Mouse (Mus musculus) liver, embryonic 11.5 days (tissue): ENCODE measurements at regions not wholly inside any gene's neighbourhood (a gene's known extent, or its start where the extent isn't known, plus 50 kb on each side); places are given as distances from the start of the nearest gene placed in this dataset.

ENCODE experiments used
- ATAC-seq: fragments of 200-750 bp; cut with Nextera tagmentation; replicated peaks from 2 replicates; pipeline ENCODE4 v1.8.0; 2017; ENCODE audit warnings: moderate number of reproducible peaks, mild to moderate bottlenecking, moderate TSS enrichment, moderate library complexity; ENCODE audit not compliant: low FRiP score
- DNase-seq: peaks from one replicate; pipeline ENCODE4 v3.0.0-alpha.2; 2017; ENCODE audit warnings: low spot score
- H3K27ac ChIP-seq: fragments of 300-500 bp; sonication (generic); 2 replicates; pipeline ENCODE4 v1.5.1; 2014; ENCODE audit warnings: mild to moderate bottlenecking, low read depth, low read length, control low read depth
- H3K27me3 ChIP-seq: fragments of 300-500 bp; sonication (generic); replicated peaks from 2 replicates; pipeline ENCODE4 v1.6.1; 2014; ENCODE audit warnings: low read length, mixed read lengths; ENCODE audit not compliant: control insufficient read depth, insufficient read depth
- H3K36me3 ChIP-seq: fragments of 300-500 bp; sonication (generic); 2 replicates; pipeline ENCODE4 v1.6.1; 2014; ENCODE audit warnings: mild to moderate bottlenecking, low read length, moderate library complexity, mixed read lengths; ENCODE audit not compliant: control insufficient read depth, insufficient read depth
- H3K4me1 ChIP-seq: fragments of 300-500 bp; sonication (generic); replicated peaks from 2 replicates; pipeline ENCODE4 v1.6.1; 2014; ENCODE audit warnings: low read length, mixed read lengths; ENCODE audit not compliant: control insufficient read depth, insufficient read depth
- H3K4me2 ChIP-seq: fragments of 300-500 bp; sonication (generic); 2 replicates; pipeline ENCODE4 v1.6.1; 2014; ENCODE audit warnings: mild to moderate bottlenecking, control low read depth, moderate library complexity
- H3K4me3 ChIP-seq: fragments of 300-500 bp; sonication (generic); 2 replicates; pipeline ENCODE4 v1.5.1; 2014; ENCODE audit warnings: low read depth, low read length, control low read depth
- H3K9ac ChIP-seq: fragments of 300-500 bp; sonication (generic); 2 replicates; pipeline ENCODE4 v1.6.1; 2014; ENCODE audit warnings: low read depth, low read length, control low read depth
- H3K9me3 ChIP-seq: fragments of 300-500 bp; sonication (generic); 2 replicates; pipeline ENCODE4 v1.6.1; 2016; ENCODE audit warnings: low read length, inconsistent platforms, mixed read lengths; ENCODE audit not compliant: control insufficient read depth
- WGBS: fragments of 180-500 bp; shearing (Covaris S2); extraction: QIAGEN DNeasy Blood & Tissue Kit; methylation state at CpG from one replicate; pipeline ENCODE4 v1.1.7; 2014; 5-methylcytosine and 5-hydroxymethylcytosine counted together

DNA sequence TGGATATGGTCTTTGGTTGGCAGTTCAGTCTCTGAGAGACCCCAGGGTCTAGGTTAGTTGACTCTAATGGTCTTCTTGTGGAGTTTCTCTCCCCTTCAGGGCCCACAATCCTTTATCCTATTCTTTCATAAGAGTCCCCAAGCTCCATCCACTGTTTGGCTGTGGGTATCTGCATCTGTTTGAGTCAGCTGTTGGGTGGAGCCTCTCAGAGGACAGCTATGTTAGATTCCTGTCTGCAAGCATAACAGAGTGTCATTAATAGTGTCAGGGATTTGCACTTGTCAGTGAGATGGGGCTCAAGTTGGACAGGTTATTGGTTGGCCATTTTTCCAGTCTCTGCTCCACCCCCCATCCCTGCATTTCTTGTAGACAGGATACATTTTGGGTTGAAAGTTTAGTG, 306.9 kb upstream of the Eif4g2 start:
- H3K36me3 ChIP-seq: no peaks in the 10 kb centered on the region
- DNase-seq (no peak), ATAC-seq (no peak)
- no peak overlapping the region for H3K4me3 ChIP-seq
- H3K4me1 ChIP-seq: no peaks in the 10 kb centered on the region
- H3K27ac ChIP-seq: no peak overlapping the region
- no peaks in the 10 kb centered on the region for H3K9me3 ChIP-seq
- H3K27me3 ChIP-seq: no peaks in the 10 kb centered on the region
- H3K4me2 ChIP-seq: no peak overlapping the region
- H3K9ac ChIP-seq: no peak overlapping the region

DNA sequence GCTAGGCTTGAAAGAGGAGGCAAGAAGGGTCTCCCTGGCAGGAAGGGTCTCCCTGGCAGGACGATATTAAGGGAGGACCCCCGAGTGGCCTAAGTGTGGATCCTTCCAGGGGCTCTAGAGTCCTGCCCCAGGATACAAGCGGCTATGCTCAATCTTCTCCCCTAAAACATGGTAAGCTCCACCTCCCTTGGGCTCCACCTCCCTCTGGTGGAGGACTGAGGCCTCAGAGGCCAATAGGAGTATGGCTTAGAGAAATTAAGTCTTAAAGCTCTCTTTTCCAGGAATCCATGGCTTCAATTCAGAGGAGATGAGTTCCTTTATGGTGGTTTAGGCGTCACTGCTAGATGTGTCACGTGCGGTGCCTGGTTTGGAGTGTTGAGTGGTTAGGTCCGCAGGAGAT, 291.7 kb upstream of the Eif4g2 start:
- Histone ChIP-seq H3K27ac (no peak overlapping the region), H3K36me3 (no peaks in the 10 kb centered on the region), H3K9me3 (no peaks in the 10 kb centered on the region), H3K4me2 (no peak overlapping the region), H3K4me3 (no peak overlapping the region), H3K27me3 (no peaks in the 10 kb centered on the region), H3K9ac (no peak overlapping the region), H3K4me1 (no peaks in the 10 kb centered on the region)
- ATAC-seq: no peak
- DNase-seq: no peak
- WGBS: 82% methylated on average over 7 of the region's 7 CpGs

DNA sequence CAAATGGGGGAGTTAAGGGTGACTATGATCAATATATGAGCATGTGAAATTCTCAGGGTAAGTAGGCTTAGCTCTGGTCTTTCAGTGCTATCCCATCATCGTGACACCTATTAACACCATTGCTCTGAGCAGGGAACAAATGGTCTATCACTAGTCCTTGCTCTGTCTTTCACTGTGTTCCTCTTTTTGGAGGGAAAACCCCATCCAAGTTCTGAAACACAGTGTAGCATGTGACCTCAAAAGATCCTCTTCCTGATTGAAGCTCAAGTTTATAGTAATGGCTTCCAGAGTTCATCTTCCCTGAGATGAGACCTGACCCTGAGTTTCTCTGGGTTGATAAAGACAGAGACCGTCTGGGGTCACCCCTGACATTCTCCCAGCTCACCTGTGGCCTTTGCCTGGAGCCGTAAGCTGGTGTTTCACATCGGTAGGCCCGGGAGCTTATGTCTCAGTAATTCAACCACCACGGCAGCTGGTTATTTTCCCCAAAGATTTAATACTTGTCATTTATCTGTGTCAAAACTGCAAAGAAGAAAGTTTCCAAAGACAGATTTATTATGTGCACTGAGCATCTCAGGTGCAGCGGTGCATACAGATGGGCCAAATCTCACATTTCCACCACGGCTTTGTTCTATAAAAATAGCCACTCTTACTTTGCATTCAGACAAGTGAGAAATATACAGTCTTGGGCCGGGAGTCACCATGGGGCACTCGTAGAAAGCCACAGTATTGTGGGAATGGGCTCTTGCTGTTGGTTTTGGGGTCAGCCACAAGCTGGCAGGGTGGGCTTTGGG, 290.7 kb upstream of the Eif4g2 start:
- Histone ChIP-seq H3K4me3 (no peak overlapping the region), H3K4me1 (no peaks in the 10 kb centered on the region), H3K36me3 (no peaks in the 10 kb centered on the region), H3K4me2 (no peak overlapping the region), H3K27me3 (no peaks in the 10 kb centered on the region), H3K9me3 (no peaks in the 10 kb centered on the region), H3K27ac (no peak overlapping the region), H3K9ac (no peak overlapping the region)
- DNase-seq: no peak
- WGBS: 77% methylated on average over 10 of the region's 10 CpGs
- ATAC-seq: no peak

DNA sequence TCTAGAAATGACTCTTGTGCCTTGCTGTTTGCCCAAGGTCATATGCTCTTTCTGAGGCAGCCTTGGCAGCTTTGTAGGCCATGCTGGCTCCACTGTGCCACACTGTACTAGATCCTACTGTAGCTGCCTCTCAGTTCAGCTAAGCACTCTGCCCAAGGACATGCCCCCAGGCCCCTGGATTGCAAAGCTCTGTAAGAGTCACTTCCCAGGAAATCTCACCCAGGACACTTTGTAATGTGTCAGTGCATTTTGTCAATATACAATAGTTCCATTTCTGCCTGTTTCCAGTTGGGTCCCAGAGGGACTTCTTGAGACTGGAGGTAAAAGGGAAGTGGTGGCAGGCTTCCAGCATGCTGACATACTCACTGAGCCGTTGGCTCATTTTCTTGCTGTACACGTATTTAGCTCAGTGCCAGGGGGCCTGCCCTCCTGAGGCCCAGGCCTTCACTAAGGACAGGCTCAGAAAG, 287.6 kb upstream of the Eif4g2 start:
- Histone ChIP-seq H3K4me3 (no peak overlapping the region), H3K27ac (no peak overlapping the region), H3K4me1 (no peaks in the 10 kb centered on the region), H3K27me3 (no peaks in the 10 kb centered on the region), H3K9ac (no peak overlapping the region), H3K36me3 (no peaks in the 10 kb centered on the region), H3K9me3 (no peaks in the 10 kb centered on the region), H3K4me2 (no peak overlapping the region)
- no peak for DNase-seq
- ATAC-seq: no peak
- 61% methylated on average over 2 of the region's 2 CpGs for WGBS

DNA sequence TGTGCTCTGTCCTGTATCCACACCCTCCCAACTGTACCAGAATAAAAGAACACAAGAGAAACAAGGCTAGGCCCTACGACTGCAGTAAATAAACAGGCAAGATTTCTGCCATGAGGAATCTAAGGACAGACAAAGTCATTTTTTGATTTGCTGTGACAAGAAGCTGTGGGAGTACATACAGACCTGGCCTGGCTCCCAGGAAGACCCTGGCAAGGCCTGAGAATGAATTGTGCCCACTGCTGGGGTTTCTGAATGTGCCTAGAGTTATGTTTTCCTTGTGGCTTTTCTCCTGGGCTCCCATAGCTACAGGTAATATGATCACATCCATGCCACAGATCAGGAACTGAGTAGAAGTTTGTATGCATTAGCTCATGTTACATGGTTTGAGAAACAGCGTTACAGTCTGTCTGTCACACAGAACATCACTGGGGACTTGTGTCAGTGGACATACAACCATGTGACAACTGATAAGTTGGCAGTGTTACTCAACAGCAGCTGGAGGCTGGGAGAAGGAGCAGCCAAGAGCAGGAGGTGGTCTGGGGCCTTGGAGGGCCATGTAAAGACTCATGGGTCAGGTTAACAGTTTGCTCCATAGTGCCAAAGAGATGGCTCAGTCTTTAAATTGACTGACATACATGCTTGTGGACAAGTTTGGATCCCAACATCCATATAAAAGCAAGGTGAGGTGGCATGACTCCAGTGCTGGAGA, 285.6 kb upstream of the Eif4g2 start:
- DNase-seq (no peak), ATAC-seq (no peak)
- 69% methylated on average over 2 of the region's 2 CpGs for WGBS

DNA sequence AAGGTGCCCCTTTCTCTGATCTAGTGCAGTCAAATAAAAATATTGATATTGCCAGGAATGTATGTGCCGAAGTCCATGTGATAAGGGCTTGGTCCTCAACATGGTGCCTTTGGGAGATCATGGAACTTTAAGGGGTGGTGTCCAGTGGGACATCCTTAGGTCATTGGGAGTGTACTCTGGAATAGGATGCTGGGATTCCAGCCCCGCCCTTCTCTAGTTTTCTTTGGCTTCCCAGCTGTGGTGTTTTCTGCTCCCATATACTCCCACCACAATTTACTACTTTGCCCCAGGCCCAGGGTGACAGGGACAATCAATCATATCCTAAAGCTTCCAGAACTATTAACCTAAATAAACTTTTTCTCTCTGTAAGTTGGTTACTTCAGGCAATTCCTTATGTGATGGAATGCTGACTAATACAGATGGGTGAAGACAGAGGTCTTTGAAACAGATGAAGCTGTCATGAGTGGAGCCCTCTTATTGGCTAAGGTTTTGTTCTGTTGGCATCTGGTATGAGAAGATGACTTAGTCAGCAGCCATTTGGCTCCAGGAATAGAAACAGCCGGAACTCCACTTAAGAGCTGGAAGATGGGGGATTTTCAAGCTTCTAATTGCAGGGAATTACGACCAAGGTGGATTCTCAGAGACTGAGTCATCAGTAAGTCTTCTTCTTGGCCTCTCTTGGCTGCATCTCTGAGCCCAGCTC, 284.3 kb upstream of the Eif4g2 start:
- H3K27ac ChIP-seq: no peak overlapping the region
- H3K4me2 ChIP-seq: no peak overlapping the region
- no peak overlapping the region for H3K4me3 ChIP-seq
- H3K9ac ChIP-seq: no peak overlapping the region
- ATAC-seq (no peak), DNase-seq (no peak)
- H3K36me3 ChIP-seq: no peaks in the 10 kb centered on the region
- H3K27me3 ChIP-seq: no peaks in the 10 kb centered on the region
- WGBS: 66% methylated on average over 4 of the region's 4 CpGs
- no peaks in the 10 kb centered on the region for H3K9me3 ChIP-seq
- no peaks in the 10 kb centered on the region for H3K4me1 ChIP-seq

More for the DNA sequence above, 285.6 kb upstream of the Eif4g2 start:
- no peak overlapping the region for H3K9ac ChIP-seq
- H3K27ac ChIP-seq: no peak overlapping the region
- H3K4me2 ChIP-seq: no peak overlapping the region
- no peaks in the 10 kb centered on the region for H3K36me3 ChIP-seq
- H3K27me3 ChIP-seq: no peaks in the 10 kb centered on the region
- H3K9me3 ChIP-seq: no peaks in the 10 kb centered on the region
- H3K4me1 ChIP-seq: no peaks in the 10 kb centered on the region
- H3K4me3 ChIP-seq: no peak overlapping the region

DNA sequence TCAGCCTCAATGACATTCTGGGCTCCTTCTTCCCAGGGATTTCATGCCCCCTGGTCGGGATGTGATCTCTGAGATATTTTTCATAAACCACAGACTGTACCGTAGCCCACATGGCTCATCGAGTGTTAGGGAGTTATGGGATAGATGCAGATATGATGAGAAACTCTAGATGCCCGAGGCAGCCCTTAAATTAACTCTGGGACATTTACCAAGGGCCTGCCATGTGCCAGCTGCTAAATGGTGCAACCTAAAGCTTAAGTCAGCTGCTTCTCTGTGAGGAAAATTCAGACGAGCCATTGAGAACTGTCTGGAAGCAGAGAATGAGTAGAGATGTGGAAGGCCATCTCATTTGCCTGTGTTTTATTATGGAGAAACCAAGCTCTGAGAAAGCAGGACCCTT, 282.6 kb upstream of the Eif4g2 start:
- Histone ChIP-seq H3K9me3 (no peaks in the 10 kb centered on the region), H3K4me1 (no peaks in the 10 kb centered on the region), H3K27ac (no peak overlapping the region), H3K36me3 (no peaks in the 10 kb centered on the region), H3K4me2 (no peak overlapping the region), H3K27me3 (no peaks in the 10 kb centered on the region), H3K4me3 (no peak overlapping the region), H3K9ac (no peak overlapping the region)
- DNase-seq (no peak), ATAC-seq (no peak)
- 63% methylated on average over 5 of the region's 5 CpGs for WGBS

DNA sequence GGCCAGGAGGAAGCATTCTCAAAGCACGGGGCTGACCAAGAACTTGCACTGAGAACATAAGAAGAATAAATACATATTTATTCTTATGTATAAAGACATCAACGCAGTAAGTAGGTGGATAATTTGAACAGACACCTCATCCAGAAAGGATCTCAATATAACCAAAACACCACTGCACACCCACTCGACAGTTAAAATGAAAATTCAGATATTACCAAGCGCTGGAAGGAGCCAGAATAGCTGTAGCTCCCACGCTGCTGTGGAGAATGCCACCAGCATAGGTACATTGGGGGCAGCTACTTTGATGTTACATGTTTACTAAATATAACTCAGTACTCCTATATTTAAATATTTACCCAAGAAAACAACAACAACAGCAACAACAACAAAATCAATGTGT, 280.4 kb upstream of the Eif4g2 start:
- H3K9ac ChIP-seq: no peak overlapping the region
- 73% methylated on average over 5 of the region's 5 CpGs for WGBS
- no peak for ATAC-seq
- H3K4me1 ChIP-seq: no peaks in the 10 kb centered on the region
- no peaks in the 10 kb centered on the region for H3K36me3 ChIP-seq
- no peaks in the 10 kb centered on the region for H3K27me3 ChIP-seq
- no peak for DNase-seq
- H3K27ac ChIP-seq: no peak overlapping the region
- H3K9me3 ChIP-seq: no peaks in the 10 kb centered on the region
- no peak overlapping the region for H3K4me3 ChIP-seq
- H3K4me2 ChIP-seq: no peak overlapping the region
